Mouse (Mus musculus): Measurements from ENCODE around the gene Hmgb1. TPM values are rescaled to one million over a fixed set of nuclear protein-coding genes. Genes with fewer than 3 reads are reported as not detected.
"Not testable (repeated sequence)": the region's sequence is repeated elsewhere in the genome, so short reads cannot be mapped to it uniquely, and the experiment has no call there.

Gene Hmgb1
- polyA plus RNA-seq, 1 experiment from 2014 or later, result 136 TPM

GRCm38 (mm10) chr5:149152063-149152773 is 32.1 kb downstream of the Hmgb1 start:
- no peak for ATAC-seq
- in situ Hi-C loops (cut with MboI; ENCODE audit: low pct_unique_long_range_greater_than_20kb), result no loop called here

GRCm38 (mm10) chr5:149150882-149151281 is 33.4 kb downstream of the Hmgb1 start:
- no peaks in the 10 kb centered on the region for H3K27me3 ChIP-seq
- no peak for ATAC-seq
- no peak for DNase-seq (ENCODE audit: low read depth, low spot score)
- no peak for TF ChIP-seq CTCF (IDR thresholded peaks at IDR 0.05)
- CTCF ChIA-PET, result no interaction called here
- POLR2A ChIA-PET, result no interaction called here
- in situ Hi-C loops (cut with MboI; ENCODE audit: low pct_unique_long_range_greater_than_20kb), result no loop called here

More at GRCm38 (mm10) chr5:149152063-149152773, 32.1 kb downstream of the Hmgb1 start:
- DNase-seq (ENCODE audit: low read depth, low spot score), result no peak
- no peaks in the 10 kb centered on the region for H3K27me3 ChIP-seq
- no peak for TF ChIP-seq CTCF (IDR thresholded peaks at IDR 0.05)
- POLR2A ChIA-PET, result no interaction called here
- CTCF ChIA-PET, result no interaction called here

- ChIA-PET CTCF (no interaction called here), POLR2A (no interaction called here)
- DNase-seq (ENCODE audit: low read depth, low spot score) (no peak), ATAC-seq (no peak)
- TF ChIP-seq CTCF (IDR thresholded peaks at IDR 0.05), result no peak
- in situ Hi-C loops (cut with MboI; ENCODE audit: low pct_unique_long_range_greater_than_20kb), result no loop called here
- H3K27me3 ChIP-seq, result no peaks in the 10 kb centered on the region
Observed at GRCm38 (mm10) chr5:149147386-149148000, 36.8 kb downstream of the Hmgb1 start.

GRCm38 (mm10) chr5:149146691-149147090 is 37.6 kb downstream of the Hmgb1 start:
- in situ Hi-C loops (cut with MboI; ENCODE audit: low pct_unique_long_range_greater_than_20kb), result no loop called here
- POLR2A ChIA-PET, result no interaction called here
- ATAC-seq, result no peak
- CTCF ChIA-PET, result no interaction called here
- H3K27me3 ChIP-seq, result no peaks in the 10 kb centered on the region
- DNase-seq (ENCODE audit: low read depth, low spot score), result no peak
- no peak for TF ChIP-seq CTCF (IDR thresholded peaks at IDR 0.05)

- ChIA-PET CTCF (no interaction called here), POLR2A (no interaction called here)
- in situ Hi-C loops (cut with MboI; ENCODE audit: low pct_unique_long_range_greater_than_20kb), result no loop called here
- DNase-seq (ENCODE audit: low read depth, low spot score), result no peak
- ATAC-seq, result peak; percentile 44
- H3K27me3 ChIP-seq, result no peaks in the 10 kb centered on the region
- no peak for TF ChIP-seq CTCF (IDR thresholded peaks at IDR 0.05)
Observed at GRCm38 (mm10) chr5:149143766-149144375, 40.4 kb downstream of the Hmgb1 start.

- H3K27me3 ChIP-seq; POLR2A ChIA-PET; in situ Hi-C loops (cut with MboI; ENCODE audit: low pct_unique_long_range_greater_than_20kb); DNase-seq (ENCODE audit: low read depth, low spot score); ATAC-seq; CTCF ChIA-PET: not testable (repeated sequence)
Observed at GRCm38 (mm10) chr5:149141155-149141554, 43.1 kb downstream of the Hmgb1 start.

GRCm38 (mm10) chr5:149140336-149140735 is 44.0 kb downstream of the Hmgb1 start:
- CTCF ChIA-PET, result no interaction called here
- ATAC-seq (no peak), DNase-seq (ENCODE audit: low read depth, low spot score) (no peak)
- in situ Hi-C loops (cut with MboI; ENCODE audit: low pct_unique_long_range_greater_than_20kb), result no loop called here
- H3K27me3 ChIP-seq, result no peaks in the 10 kb centered on the region
- POLR2A ChIA-PET, result no interaction called here
- no peak for TF ChIP-seq CTCF (IDR thresholded peaks at IDR 0.05)

- ATAC-seq; CTCF ChIA-PET; DNase-seq (ENCODE audit: low read depth, low spot score); in situ Hi-C loops (cut with MboI; ENCODE audit: low pct_unique_long_range_greater_than_20kb); H3K27me3 ChIP-seq: not testable (repeated sequence)
- POLR2A ChIA-PET, result interaction anchor here (0.7 kb wide), 1 partner anchor 43 kb away, joined by 3 read pairs; no protein-coding TSS in a partner anchor
Observed at GRCm38 (mm10) chr5:149138087-149138486, 46.2 kb downstream of the Hmgb1 start.

- no peak for TF ChIP-seq CTCF (IDR thresholded peaks at IDR 0.05)
- ATAC-seq (no peak), DNase-seq (ENCODE audit: low read depth, low spot score) (no peak)
- no peaks in the 10 kb centered on the region for H3K27me3 ChIP-seq
- ChIA-PET POLR2A (interaction anchor here (0.7 kb wide), 1 partner anchor 43 kb away, joined by 3 read pairs; no protein-coding TSS in a partner anchor), CTCF (no interaction called here)
- in situ Hi-C loops (cut with MboI; ENCODE audit: low pct_unique_long_range_greater_than_20kb), result no loop called here
Observed at GRCm38 (mm10) chr5:149137447-149137846, 46.8 kb downstream of the Hmgb1 start.

GRCm38 (mm10) chr5:149136933-149137365 is 47.3 kb downstream of the Hmgb1 start:
- POLR2A ChIA-PET, result no interaction called here
- peak; percentile 41 for ATAC-seq

More at GRCm38 (mm10) chr5:149136933-149137365, 47.3 kb downstream of the Hmgb1 start:
- CTCF ChIA-PET, result no interaction called here
- in situ Hi-C loops (cut with MboI; ENCODE audit: low pct_unique_long_range_greater_than_20kb), result no loop called here
- no peaks in the 10 kb centered on the region for H3K27me3 ChIP-seq
- no peak for DNase-seq (ENCODE audit: low read depth, low spot score)
- TF ChIP-seq CTCF (IDR thresholded peaks at IDR 0.05), result no peak

Data from Patski (cell line).